Mouse (Mus musculus): ENCODE data around the gene Mpo. TPM values are rescaled to one million over a fixed set of nuclear protein-coding genes. Genes with fewer than 3 reads are reported as not detected.

Mpo gene
- polyA plus RNA-seq, 1 experiment from 2014 or later = 2.5 TPM

DNA sequence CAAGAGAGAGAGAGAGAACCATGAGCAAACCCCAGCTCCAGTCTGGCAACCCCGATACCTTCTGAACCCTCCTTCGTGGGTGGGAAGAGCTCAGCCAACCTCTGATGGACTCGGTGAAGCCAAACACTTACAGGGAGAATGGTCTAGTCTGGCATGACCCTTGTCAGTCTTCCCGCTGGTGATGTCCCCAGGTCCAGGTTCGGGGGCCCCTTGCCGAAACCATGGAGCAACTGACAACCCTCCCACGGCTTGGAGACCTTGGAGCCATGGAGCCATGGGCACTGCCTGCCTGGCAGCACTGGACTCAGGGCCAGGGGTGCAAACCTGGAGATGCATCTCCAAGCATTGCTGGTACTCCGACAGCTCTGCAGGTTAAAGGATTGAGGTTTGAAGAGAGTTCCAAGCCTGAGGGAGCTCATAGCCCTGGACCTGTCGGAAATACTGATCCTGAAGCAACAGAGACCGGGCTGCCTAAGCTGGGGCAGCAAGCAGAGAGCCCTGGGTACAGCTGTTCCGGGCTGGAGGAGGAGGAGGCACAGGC lies 32.1 kb upstream of the Mpo start:
- Histone ChIP-seq H3K27ac (replicated peaks) (no peak overlapping the region), H3K4me3 (peak overlapping the region; percentile 78; the same call in 1 of the 2 replicates), H3K36me3 (no peaks in the 10 kb centered on the region), H3K27me3 (ENCODE audit: low read depth, poor library complexity, severe bottlenecking) (peaks cover 73% of the 10 kb centered on the region), H3K4me1 (peaks cover 48% of the 10 kb centered on the region), H3K9me3 (replicated peaks) (no peaks in the 10 kb centered on the region)
- no peak for DNase-seq (ENCODE audit: low spot score)
- WGBS = 69% methylated on average over 11 of the region's 11 CpGs

DNA sequence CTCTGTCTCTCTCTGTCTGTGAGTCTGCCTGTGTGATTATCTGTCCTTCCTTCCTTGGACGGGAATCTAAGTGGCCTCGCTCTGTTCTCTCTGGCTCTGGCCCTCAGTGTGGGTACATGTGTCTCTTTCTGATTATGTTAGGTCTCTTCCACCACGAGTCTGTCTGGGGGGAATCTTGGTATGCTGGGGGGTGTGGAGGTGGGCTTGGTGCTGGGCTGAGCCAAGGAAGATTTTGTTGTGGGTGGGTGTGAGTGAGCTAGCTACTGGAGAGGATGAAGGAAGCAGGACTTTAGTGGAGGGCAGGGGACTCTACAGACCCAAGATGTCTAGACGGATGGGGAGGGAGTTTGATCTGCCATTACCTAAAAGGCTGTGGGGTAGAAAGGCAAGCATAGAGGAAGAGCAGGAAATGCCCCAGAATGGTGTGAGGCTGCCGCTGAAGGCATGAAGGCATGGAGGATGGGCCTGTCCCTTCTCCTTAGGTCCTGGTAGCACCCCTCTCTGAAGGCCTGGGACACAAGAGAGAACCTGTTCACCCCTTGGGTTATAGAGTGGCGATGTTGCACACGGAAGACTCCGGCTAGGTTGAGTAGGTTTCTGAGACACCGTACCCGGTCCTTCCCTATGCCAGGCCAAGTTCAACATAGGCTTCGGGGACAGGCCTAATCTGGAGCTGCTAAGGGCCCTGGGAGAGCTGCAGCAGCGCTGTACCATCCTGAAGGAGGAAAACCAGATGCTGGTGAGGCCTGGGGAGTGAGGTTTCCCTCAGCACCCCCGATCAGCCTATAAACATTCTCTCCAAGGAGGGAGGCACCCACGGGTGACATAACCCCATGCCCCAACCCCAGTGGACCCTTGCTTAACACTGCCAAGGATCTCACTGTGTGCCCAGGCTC lies 31.3 kb upstream of the Mpo start:
- 83% methylated on average over 14 of the region's 14 CpGs for WGBS
- no peak for DNase-seq (ENCODE audit: low spot score)
- Histone ChIP-seq H3K4me3 (peak overlapping the region; percentile 78; the same call in 1 of the 2 replicates), H3K9me3 (replicated peaks) (no peaks in the 10 kb centered on the region), H3K27ac (replicated peaks) (no peak overlapping the region; the same call in 1 of the 2 replicates), H3K27me3 (ENCODE audit: low read depth, poor library complexity, severe bottlenecking) (peaks cover 81% of the 10 kb centered on the region), H3K4me1 (peaks cover 48% of the 10 kb centered on the region), H3K36me3 (no peaks in the 10 kb centered on the region)

- Histone ChIP-seq H3K27me3 (ENCODE audit: low read depth, poor library complexity, severe bottlenecking) (peaks cover 89% of the 10 kb centered on the region), H3K4me1 (peaks cover 48% of the 10 kb centered on the region), H3K9me3 (replicated peaks) (no peaks in the 10 kb centered on the region), H3K4me3 (peak overlapping the region; percentile 78), H3K27ac (replicated peaks) (peak overlapping the region; percentile 50), H3K36me3 (no peaks in the 10 kb centered on the region)
- no peak for DNase-seq (ENCODE audit: low spot score)
- WGBS = 44% methylated on average over 12 of the region's 12 CpGs
Measured at GRCm38 (mm10) chr11:87762702-87763385, 30.5 kb upstream of the Mpo start.

- Histone ChIP-seq H3K27me3 (ENCODE audit: low read depth, poor library complexity, severe bottlenecking) (peaks cover 96% of the 10 kb centered on the region), H3K4me3 (peak overlapping the region; percentile 78), H3K27ac (replicated peaks) (peak overlapping the region; percentile 89), H3K36me3 (no peaks in the 10 kb centered on the region), H3K4me1 (peaks cover 48% of the 10 kb centered on the region), H3K9me3 (replicated peaks) (no peaks in the 10 kb centered on the region)
- DNase-seq (ENCODE audit: low spot score) = peak; percentile 67
- whole genome bisulfite sequencing = 1% methylated on average over 17 of the region's 17 CpGs
Measured at GRCm38 (mm10) chr11:87763511-87763987, 29.8 kb upstream of the Mpo start.

- peak overlapping the region; percentile 89 for H3K27ac ChIP-seq (replicated peaks)
- peaks cover 93% of the 10 kb centered on the region for H3K27me3 ChIP-seq (ENCODE audit: low read depth, poor library complexity, severe bottlenecking)
- DNase-seq (ENCODE audit: low spot score) = peak; percentile 73
- peaks cover 48% of the 10 kb centered on the region for H3K4me1 ChIP-seq
- H3K36me3 ChIP-seq = no peaks in the 10 kb centered on the region
- no peaks in the 10 kb centered on the region for H3K9me3 ChIP-seq (replicated peaks)
- peak overlapping the region; percentile 78 for H3K4me3 ChIP-seq
- 1% methylated on average over 65 of the region's 65 CpGs for WGBS
Measured at GRCm38 (mm10) chr11:87763988-87764876, 29.1 kb upstream of the Mpo start.

- no peak overlapping the region for H3K4me3 ChIP-seq
- H3K4me1 ChIP-seq = peaks cover 15% of the 10 kb centered on the region
- H3K27ac ChIP-seq (replicated peaks) = no peak overlapping the region
- peaks cover 49% of the 10 kb centered on the region for H3K27me3 ChIP-seq (ENCODE audit: low read depth, poor library complexity, severe bottlenecking)
- 92% methylated on average over 4 of the region's 4 CpGs for WGBS
- no peak for DNase-seq (ENCODE audit: low spot score)
- H3K9me3 ChIP-seq (replicated peaks) = no peaks in the 10 kb centered on the region
- peaks cover 11% of the 10 kb centered on the region; the same call in 1 of the 2 replicates for H3K36me3 ChIP-seq
Measured at GRCm38 (mm10) chr11:87768745-87769144, 24.6 kb upstream of the Mpo start.

DNA sequence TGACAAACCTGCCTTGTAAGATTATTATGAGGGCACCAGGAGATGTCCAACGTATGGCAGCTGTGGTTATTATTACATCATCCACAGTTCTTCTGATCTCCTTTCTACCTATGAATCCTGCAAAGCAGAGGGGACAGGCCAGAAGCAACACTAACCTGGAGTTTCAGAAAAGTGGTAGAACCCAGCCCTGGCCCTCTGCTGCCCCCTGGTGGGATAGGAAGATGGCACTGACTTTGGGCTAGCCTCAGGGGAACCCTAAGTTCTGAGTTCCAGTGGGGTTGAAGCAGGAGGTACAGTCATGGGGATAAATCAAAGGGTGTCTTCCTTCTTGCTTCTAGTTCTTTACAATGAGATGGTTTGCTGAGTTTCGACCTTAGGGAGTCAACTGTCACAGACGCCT lies 22.4 kb upstream of the Mpo start:
- Histone ChIP-seq H3K4me1 (peaks cover 8% of the 10 kb centered on the region; the same call in 1 of the 2 replicates), H3K4me3 (no peak overlapping the region), H3K27ac (replicated peaks) (no peak overlapping the region), H3K9me3 (replicated peaks) (no peaks in the 10 kb centered on the region), H3K27me3 (ENCODE audit: low read depth, poor library complexity, severe bottlenecking) (peaks cover 30% of the 10 kb centered on the region), H3K36me3 (peaks cover 11% of the 10 kb centered on the region; the same call in 1 of the 2 replicates)
- peak; percentile 57 for DNase-seq (ENCODE audit: low spot score)
- 60% methylated on average over 3 of the region's 3 CpGs for WGBS

GRCm38 (mm10) chr11:87772354-87772753 lies 21.0 kb upstream of the Mpo start:
- Histone ChIP-seq H3K36me3 (peaks cover 11% of the 10 kb centered on the region; the same call in 1 of the 2 replicates), H3K9me3 (replicated peaks) (no peaks in the 10 kb centered on the region), H3K27me3 (ENCODE audit: low read depth, poor library complexity, severe bottlenecking) (peaks cover 30% of the 10 kb centered on the region), H3K27ac (replicated peaks) (no peak overlapping the region), H3K4me1 (peaks cover 11% of the 10 kb centered on the region), H3K4me3 (no peak overlapping the region)
- WGBS = 94% methylated on average over 3 of the region's 3 CpGs
- no peak for DNase-seq (ENCODE audit: low spot score)

DNA sequence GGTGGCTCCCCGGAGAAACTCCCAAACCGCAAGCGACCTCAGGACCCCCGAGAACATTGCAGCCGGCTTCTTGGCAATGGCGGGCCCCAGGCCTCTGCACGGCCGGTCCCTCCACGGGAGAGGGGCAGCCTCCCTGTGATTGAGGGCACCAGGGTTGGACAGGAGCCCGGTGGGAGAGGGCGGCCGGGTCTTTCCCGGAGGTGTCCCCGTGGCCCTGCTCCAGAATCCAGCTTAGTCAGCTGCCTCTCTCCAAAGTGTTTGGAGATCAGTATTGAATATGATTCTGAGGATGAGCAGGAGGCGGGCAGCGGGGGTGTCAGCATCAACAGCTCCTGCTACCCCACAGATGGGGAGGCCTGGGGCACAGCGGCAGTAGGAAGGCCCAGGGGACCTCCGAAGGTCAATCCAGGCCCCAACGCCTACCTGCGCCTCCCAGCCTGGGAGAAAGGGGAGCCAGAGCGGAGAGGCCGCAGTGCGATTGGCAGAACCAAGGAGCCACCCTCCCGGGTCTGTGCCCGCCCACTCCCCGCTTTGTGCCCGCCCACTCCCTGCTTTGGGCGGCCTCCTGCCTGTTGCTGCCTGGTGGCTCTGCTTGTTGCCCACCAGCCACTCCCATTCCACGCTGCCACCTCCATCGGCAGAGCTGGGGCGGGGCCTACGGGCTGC lies 15.1 kb upstream of the Mpo start:
- DNase-seq (ENCODE audit: low spot score) = peak; percentile 79
- Histone ChIP-seq H3K27ac (replicated peaks) (peak overlapping the region; percentile 79), H3K36me3 (no peaks in the 10 kb centered on the region; the same call in 1 of the 2 replicates), H3K4me1 (peaks cover 30% of the 10 kb centered on the region), H3K27me3 (ENCODE audit: low read depth, poor library complexity, severe bottlenecking) (peaks cover 55% of the 10 kb centered on the region), H3K9me3 (replicated peaks) (no peaks in the 10 kb centered on the region), H3K4me3 (peak overlapping the region; percentile 51)
- WGBS = 10% methylated on average over 32 of the region's 32 CpGs

DNA sequence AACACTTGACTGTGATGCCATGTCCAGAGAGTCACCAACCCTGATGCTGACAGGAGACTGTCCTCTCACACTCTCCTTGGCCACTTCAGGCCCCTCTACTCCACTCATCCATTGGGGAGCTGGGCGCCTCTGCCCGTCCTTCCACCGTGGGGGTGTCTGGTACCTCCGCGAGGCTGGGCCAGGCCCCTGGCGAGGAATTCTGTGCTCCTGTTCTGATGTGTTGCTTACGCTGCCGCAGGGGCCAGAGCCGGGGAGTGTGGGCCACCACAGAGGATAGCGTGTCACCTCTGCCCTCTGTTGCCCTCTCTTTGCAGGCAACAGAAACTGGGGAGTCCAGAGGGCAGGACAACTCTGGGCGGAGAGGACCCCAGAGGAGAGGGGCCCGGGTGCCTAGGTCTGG lies 14.5 kb upstream of the Mpo start:
- H3K27ac ChIP-seq (replicated peaks) = 0 out of 2 replicates have a peak overlapping the region, but pooled peaks have one; percentile 79
- WGBS = 41% methylated on average over 12 of the region's 12 CpGs
- H3K4me3 ChIP-seq = peak overlapping the region; percentile 51
- no peak for DNase-seq (ENCODE audit: low spot score)
- H3K4me1 ChIP-seq = peaks cover 30% of the 10 kb centered on the region
- no peaks in the 10 kb centered on the region for H3K9me3 ChIP-seq (replicated peaks)
- H3K36me3 ChIP-seq = no peaks in the 10 kb centered on the region; the same call in 1 of the 2 replicates
- H3K27me3 ChIP-seq (ENCODE audit: low read depth, poor library complexity, severe bottlenecking) = peaks cover 55% of the 10 kb centered on the region

- Histone ChIP-seq H3K27ac (replicated peaks) (0 out of 2 replicates have a peak overlapping the region, but pooled peaks have one; percentile 79), H3K4me1 (peaks cover 30% of the 10 kb centered on the region), H3K9me3 (replicated peaks) (no peaks in the 10 kb centered on the region), H3K4me3 (0 out of 2 replicates have a peak overlapping the region, but pooled peaks have one; percentile 51), H3K27me3 (ENCODE audit: low read depth, poor library complexity, severe bottlenecking) (peaks cover 55% of the 10 kb centered on the region), H3K36me3 (no peaks in the 10 kb centered on the region; the same call in 1 of the 2 replicates)
- no peak for DNase-seq (ENCODE audit: low spot score)
- 84% methylated on average over 4 of the region's 4 CpGs for WGBS
Measured at GRCm38 (mm10) chr11:87779392-87779791, 14.0 kb upstream of the Mpo start.
